Mouse (Mus musculus) limb, embryonic 10.5 days (tissue): Measurements from ENCODE around the gene Gm17018. TPM values are rescaled to one million over a fixed set of nuclear protein-coding genes. Genes with fewer than 3 reads are reported as not detected.
A peak's percentile ranks its signal among the peaks of the same experiment; 100 is the strongest.

Experiments
- DNase-seq: peaks from one replicate; pipeline ENCODE4 v3.0.0-alpha.2; 2017; ENCODE audit warnings: low spot score
- H3K27ac ChIP-seq: fragments of 300-500 bp; sonication (generic); 2 replicates; pipeline ENCODE4 v1.5.1; 2016; ENCODE audit warnings: mild to moderate bottlenecking
- H3K27me3 ChIP-seq: fragments of 300-500 bp; sonication (generic); 2 replicates; pipeline ENCODE4 v1.6.1; 2016; ENCODE audit warnings: low read depth, mild to moderate bottlenecking; ENCODE audit not compliant: poor library complexity, severe bottlenecking
- H3K36me3 ChIP-seq: fragments of 300-500 bp; sonication (generic); 2 replicates; pipeline ENCODE4 v1.6.1; 2016; ENCODE audit warnings: mild to moderate bottlenecking, moderate library complexity
- H3K4me1 ChIP-seq: fragments of 300-500 bp; sonication (generic); 2 replicates; pipeline ENCODE4 v1.6.1; 2016
- H3K4me3 ChIP-seq: fragments of 300-500 bp; sonication (generic); 2 replicates; pipeline ENCODE4 v1.5.1; 2016; ENCODE audit warnings: mild to moderate bottlenecking, moderate library complexity
- H3K9me3 ChIP-seq: fragments of 300-500 bp; sonication (generic); replicated peaks from 2 replicates; pipeline ENCODE4 v1.6.1; 2016; ENCODE audit warnings: mild to moderate bottlenecking
- WGBS: fragments of 180-500 bp; shearing (Covaris S2); methylation state at CpG from one replicate; pipeline ENCODE4 v1.1.7; 2016; 5-methylcytosine and 5-hydroxymethylcytosine counted together
- polyA plus RNA-seq: library from polyadenylated mRNA; unstranded; fragments of >200 nt; fragmentation: Nextera tagmentation; extraction: Ambion mirVana; gene quantifications from 2 replicates; pipeline ENCODE4 v1.2.1, GENCODE M21; 2016

The Gm17018 gene
- polyA plus RNA-seq, 1 experiment from 2014 or later: 43.6 TPM

GRCm38 (mm10) chr19:45565925-45566715 lies 5.7 kb downstream of the Gm17018 start:
- H3K9me3 ChIP-seq: no peaks in the 10 kb centered on the region
- H3K27ac ChIP-seq: peak overlapping the region; percentile 56; the same call in 1 of the 2 replicates
- H3K36me3 ChIP-seq: no peaks in the 10 kb centered on the region
- H3K27me3 ChIP-seq: no peaks in the 10 kb centered on the region
- peaks cover 48% of the 10 kb centered on the region for H3K4me1 ChIP-seq
- no peak overlapping the region for H3K4me3 ChIP-seq
- WGBS: 55% methylated on average over 15 of the region's 15 CpGs
- no peak for DNase-seq

- H3K36me3 ChIP-seq: peaks cover 9% of the 10 kb centered on the region
- H3K9me3 ChIP-seq: no peaks in the 10 kb centered on the region
- H3K4me1 ChIP-seq: peaks cover 48% of the 10 kb centered on the region
- H3K4me3 ChIP-seq: no peak overlapping the region
- WGBS: 32% methylated on average over 14 of the region's 14 CpGs
- 0 out of 2 replicates have a peak overlapping the region, but pooled peaks have one; percentile 2 for H3K27ac ChIP-seq
- H3K27me3 ChIP-seq: no peaks in the 10 kb centered on the region
- no peak for DNase-seq
Observed at GRCm38 (mm10) chr19:45567367-45567766, 7.0 kb downstream of the Gm17018 start.

- no peak for DNase-seq
- Histone ChIP-seq H3K4me3 (no peak overlapping the region), H3K27me3 (peaks cover 10% of the 10 kb centered on the region; the same call in 1 of the 2 replicates), H3K27ac (no peak overlapping the region), H3K9me3 (no peaks in the 10 kb centered on the region), H3K4me1 (peaks cover 48% of the 10 kb centered on the region), H3K36me3 (peaks cover 41% of the 10 kb centered on the region)
- WGBS: 82% methylated on average over 6 of the region's 6 CpGs
Observed at GRCm38 (mm10) chr19:45573033-45573432, 12.6 kb downstream of the Gm17018 start.

- Histone ChIP-seq H3K36me3 (peaks cover 50% of the 10 kb centered on the region), H3K4me3 (no peak overlapping the region), H3K9me3 (no peaks in the 10 kb centered on the region), H3K4me1 (peaks cover 47% of the 10 kb centered on the region), H3K27me3 (peaks cover 10% of the 10 kb centered on the region; the same call in 1 of the 2 replicates), H3K27ac (0 out of 2 replicates have a peak overlapping the region, but pooled peaks have one; percentile 72)
- 31% methylated on average over 6 of the region's 6 CpGs for WGBS
- DNase-seq: peak; percentile 77
Observed at GRCm38 (mm10) chr19:45573861-45574267, 13.4 kb downstream of the Gm17018 start.

- peaks cover 43% of the 10 kb centered on the region for H3K4me1 ChIP-seq
- H3K36me3 ChIP-seq: peaks cover 55% of the 10 kb centered on the region
- no peaks in the 10 kb centered on the region for H3K9me3 ChIP-seq
- peaks cover 10% of the 10 kb centered on the region; the same call in 1 of the 2 replicates for H3K27me3 ChIP-seq
- H3K27ac ChIP-seq: peak overlapping the region; percentile 72
- DNase-seq: no peak
- WGBS: 72% methylated on average over 7 of the region's 7 CpGs
- H3K4me3 ChIP-seq: no peak overlapping the region
Observed at GRCm38 (mm10) chr19:45574339-45574898, 14.0 kb downstream of the Gm17018 start.

GRCm38 (mm10) chr19:45574941-45575631 lies 14.7 kb downstream of the Gm17018 start:
- DNase-seq: no peak
- Histone ChIP-seq H3K27ac (peak overlapping the region; percentile 72), H3K36me3 (peaks cover 61% of the 10 kb centered on the region), H3K4me3 (no peak overlapping the region), H3K9me3 (no peaks in the 10 kb centered on the region), H3K27me3 (peaks cover 10% of the 10 kb centered on the region; the same call in 1 of the 2 replicates), H3K4me1 (peaks cover 42% of the 10 kb centered on the region)
- 46% methylated on average over 19 of the region's 19 CpGs for WGBS

GRCm38 (mm10) chr19:45575632-45576001 lies 15.2 kb downstream of the Gm17018 start:
- H3K36me3 ChIP-seq: peaks cover 66% of the 10 kb centered on the region
- H3K4me1 ChIP-seq: peaks cover 46% of the 10 kb centered on the region

GRCm38 (mm10) chr19:45577141-45577750 lies 16.8 kb downstream of the Gm17018 start:
- Histone ChIP-seq H3K27me3 (peaks cover 10% of the 10 kb centered on the region; the same call in 1 of the 2 replicates), H3K4me3 (no peak overlapping the region), H3K4me1 (peaks cover 55% of the 10 kb centered on the region), H3K36me3 (peaks cover 66% of the 10 kb centered on the region), H3K9me3 (no peaks in the 10 kb centered on the region), H3K27ac (no peak overlapping the region)
- 69% methylated on average over 14 of the region's 14 CpGs for WGBS
- no peak for DNase-seq

More at GRCm38 (mm10) chr19:45575632-45576001, 15.2 kb downstream of the Gm17018 start:
- Histone ChIP-seq H3K9me3 (no peaks in the 10 kb centered on the region), H3K27me3 (peaks cover 10% of the 10 kb centered on the region; the same call in 1 of the 2 replicates), H3K4me3 (no peak overlapping the region), H3K27ac (peak overlapping the region; percentile 72)
- WGBS: 3% methylated on average over 8 of the region's 8 CpGs
- DNase-seq: no peak

GRCm38 (mm10) chr19:45578976-45579375 lies 18.6 kb downstream of the Gm17018 start:
- DNase-seq: no peak
- Histone ChIP-seq H3K27me3 (peaks cover 10% of the 10 kb centered on the region; the same call in 1 of the 2 replicates), H3K4me3 (no peak overlapping the region), H3K4me1 (peaks cover 58% of the 10 kb centered on the region), H3K36me3 (peaks cover 57% of the 10 kb centered on the region), H3K9me3 (no peaks in the 10 kb centered on the region), H3K27ac (no peak overlapping the region)
- WGBS: 90% methylated on average over 12 of the region's 12 CpGs

GRCm38 (mm10) chr19:45579416-45579815 lies 19.0 kb downstream of the Gm17018 start:
- DNase-seq: no peak
- H3K4me1 ChIP-seq: peaks cover 55% of the 10 kb centered on the region
- no peak overlapping the region for H3K4me3 ChIP-seq
- no peaks in the 10 kb centered on the region for H3K9me3 ChIP-seq
- H3K27me3 ChIP-seq: peaks cover 10% of the 10 kb centered on the region; the same call in 1 of the 2 replicates
- peak overlapping the region; percentile 11; the same call in 1 of the 2 replicates for H3K27ac ChIP-seq
- 91% methylated on average over 7 of the region's 7 CpGs for WGBS
- peaks cover 57% of the 10 kb centered on the region for H3K36me3 ChIP-seq

GRCm38 (mm10) chr19:45580235-45580634 lies 19.8 kb downstream of the Gm17018 start:
- H3K9me3 ChIP-seq: no peaks in the 10 kb centered on the region
- H3K36me3 ChIP-seq: peaks cover 53% of the 10 kb centered on the region
- peak overlapping the region; percentile 57; the same call in 1 of the 2 replicates for H3K27ac ChIP-seq
- peaks cover 55% of the 10 kb centered on the region for H3K4me1 ChIP-seq
- DNase-seq: no peak
- peaks cover 10% of the 10 kb centered on the region; the same call in 1 of the 2 replicates for H3K27me3 ChIP-seq
- WGBS: 87% methylated on average over 12 of the region's 12 CpGs
- no peak overlapping the region for H3K4me3 ChIP-seq

- Histone ChIP-seq H3K27me3 (peaks cover 10% of the 10 kb centered on the region; the same call in 1 of the 2 replicates), H3K27ac (no peak overlapping the region), H3K4me1 (peaks cover 51% of the 10 kb centered on the region), H3K9me3 (no peaks in the 10 kb centered on the region), H3K4me3 (no peak overlapping the region), H3K36me3 (peaks cover 49% of the 10 kb centered on the region)
- WGBS: 57% methylated on average over 3 of the region's 3 CpGs
- DNase-seq: peak; percentile 67
Observed at GRCm38 (mm10) chr19:45581257-45581656, 20.8 kb downstream of the Gm17018 start.
